Mouse (Mus musculus) left cerebral cortex, postnatal 14 days (tissue): ENCODE measurements around the gene Adgrl2. TPM values are rescaled to one million over a fixed set of nuclear protein-coding genes. Genes with fewer than 3 reads are reported as not detected.

Experiments used
- DNase-seq, 2 experiments: peaks; one replicate each; pipeline ENCODE4 v3.0.0; 2021 to 2022; ENCODE audit warnings: low spot score in 2 of 2, mixed read lengths in 1 of 2
- intact Hi-C: fragments of 180-260 bp; cut with DNase I; formaldehyde crosslinking; loops from one replicate; pipeline ENCODE4 v1.15.1; 2025
- total RNA-seq, 2 experiments: library from RNA; stranded (reverse); gene quantifications; 2 replicates each; pipeline ENCODE4 v1.2.3; 2021

Adgrl2 gene
- total RNA-seq, 2 experiments from 2014 or later: 142 to 151 TPM

DNA sequence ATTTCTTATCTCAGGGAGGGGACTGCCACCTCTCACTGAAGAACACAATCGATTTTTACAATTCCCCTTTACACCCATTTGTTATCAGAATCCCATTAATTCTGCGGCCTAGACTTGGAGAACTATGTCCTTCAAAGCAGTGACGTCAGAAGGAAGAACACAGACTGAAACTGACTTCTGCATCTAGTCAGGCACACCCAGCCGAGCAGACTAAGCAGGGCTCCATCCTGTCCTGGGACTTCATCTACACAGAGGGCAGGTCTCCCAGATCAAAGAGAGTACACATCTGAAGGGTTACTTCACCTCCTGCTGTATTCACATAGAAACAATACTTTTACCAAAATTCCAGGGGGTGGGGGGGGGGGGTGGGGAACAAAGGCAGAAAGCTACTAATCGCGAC, 90.9 kb downstream of the Adgrl2 start:
- DNase-seq: no peak
- intact Hi-C loops: no loop called here

DNA sequence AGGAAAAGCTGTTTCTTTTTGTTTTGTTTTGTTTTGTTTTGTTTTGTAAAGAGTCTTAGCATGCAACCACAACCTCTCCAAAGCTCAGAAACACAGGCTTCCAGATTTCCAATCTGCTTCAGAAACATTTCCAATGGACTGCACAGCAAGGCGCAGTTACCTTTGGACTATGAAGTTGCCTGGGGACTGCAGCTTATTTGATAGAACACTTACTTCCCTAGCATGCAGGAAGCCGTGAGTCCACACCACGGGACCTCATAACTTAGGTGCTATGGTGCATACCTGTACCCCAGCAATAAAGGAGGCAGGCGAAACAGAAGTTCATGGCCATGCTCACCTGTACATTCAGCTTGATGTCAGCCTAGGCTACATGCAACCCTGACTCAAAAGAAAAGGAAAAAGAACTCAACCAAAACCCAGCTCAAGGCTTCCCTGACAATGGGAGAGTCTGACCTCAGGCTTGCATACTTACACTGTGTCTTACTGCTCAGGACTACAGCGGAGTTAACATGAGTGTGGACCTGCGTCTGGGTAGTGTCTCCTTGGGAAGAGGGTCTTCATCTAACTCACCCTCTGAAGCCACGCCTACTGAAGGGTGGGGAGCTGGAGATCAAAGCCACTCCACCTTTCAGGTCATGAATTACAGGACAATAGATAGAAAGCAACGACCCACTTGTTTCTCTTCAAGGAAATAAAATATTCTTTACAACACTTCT, 91.7 kb downstream of the Adgrl2 start:
- no peak for DNase-seq
- intact Hi-C loops: no loop called here

GRCm38 (mm10) chr3:148896281-148896680, 94.1 kb downstream of the Adgrl2 start:
- no peak for DNase-seq
- intact Hi-C loops: no loop called here

DNA sequence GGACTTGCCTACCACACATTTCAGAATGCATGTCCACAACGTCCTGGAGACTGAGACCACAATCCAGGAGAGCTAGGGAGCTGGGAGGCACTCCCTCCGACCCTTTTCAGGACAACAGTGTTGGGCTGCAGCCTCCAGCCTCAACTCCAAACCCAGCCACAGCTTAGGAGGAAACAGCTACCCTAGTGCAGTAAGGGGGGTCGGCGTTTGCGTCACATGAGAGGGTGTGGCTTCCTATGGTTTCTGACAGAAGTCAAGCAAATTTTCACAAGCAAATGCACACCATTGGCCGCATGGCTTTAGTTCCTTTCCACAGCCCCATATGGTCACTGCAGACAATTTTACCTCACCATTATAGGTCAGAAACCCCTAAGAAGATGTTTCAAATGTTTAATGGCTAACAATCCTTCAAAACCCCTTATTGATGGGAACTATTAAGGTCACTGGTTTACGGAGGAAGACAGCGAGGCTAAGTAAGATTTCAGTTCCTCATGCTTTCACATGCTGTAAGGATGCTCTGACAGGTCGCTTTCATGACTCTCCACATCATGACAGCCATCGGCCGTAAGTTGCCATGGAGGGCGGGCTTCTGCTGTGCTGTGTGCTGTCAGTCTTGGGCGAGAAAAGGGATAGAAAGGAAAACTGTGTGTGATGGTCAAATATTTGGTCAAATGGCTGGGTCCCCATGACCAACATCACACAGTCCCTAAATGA, 94.8 kb downstream of the Adgrl2 start:
- no peak for DNase-seq
- intact Hi-C loops: no loop called here

DNA sequence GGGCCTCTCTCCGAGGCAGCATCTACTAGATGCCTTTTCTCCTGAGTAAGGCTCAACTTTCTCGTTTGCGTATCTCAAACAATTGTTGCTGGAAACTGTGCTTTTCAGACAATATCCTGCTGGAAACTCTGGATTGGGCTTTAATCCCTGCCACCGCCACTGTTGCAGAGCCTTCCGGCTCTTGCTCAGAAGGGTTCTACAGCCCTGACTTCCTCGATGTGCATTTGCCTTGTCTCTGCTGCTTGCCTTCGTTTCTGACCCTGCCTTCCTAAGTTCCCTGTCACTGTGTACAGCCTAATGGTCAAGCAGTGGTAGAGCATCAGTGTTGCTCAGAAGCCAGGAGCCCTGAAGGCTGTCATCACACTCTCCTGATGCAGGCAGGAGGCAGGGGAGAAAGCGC, 95.5 kb downstream of the Adgrl2 start:
- no peak for DNase-seq
- intact Hi-C loops: no loop called here

DNA sequence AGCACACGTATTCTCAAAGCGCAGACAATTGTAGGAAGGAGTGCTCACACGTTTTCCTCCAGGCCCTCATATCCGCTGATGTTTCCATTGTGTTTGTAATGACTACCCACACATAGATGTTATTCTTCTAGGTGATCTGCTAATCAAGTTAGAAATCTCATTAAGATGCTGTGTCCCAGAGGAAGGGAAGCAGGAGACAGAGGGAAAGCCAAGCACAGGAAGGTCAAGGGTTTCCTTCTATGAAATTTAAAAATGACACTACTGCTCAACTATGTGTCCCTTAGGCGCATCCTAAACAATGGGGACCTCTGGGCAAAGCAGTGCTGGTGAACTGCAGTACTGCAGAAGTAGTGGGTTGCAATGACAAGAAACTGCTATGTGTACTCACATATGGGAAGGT, 102.5 kb downstream of the Adgrl2 start:
- intact Hi-C loops: no loop called here
- no peak for DNase-seq

DNA sequence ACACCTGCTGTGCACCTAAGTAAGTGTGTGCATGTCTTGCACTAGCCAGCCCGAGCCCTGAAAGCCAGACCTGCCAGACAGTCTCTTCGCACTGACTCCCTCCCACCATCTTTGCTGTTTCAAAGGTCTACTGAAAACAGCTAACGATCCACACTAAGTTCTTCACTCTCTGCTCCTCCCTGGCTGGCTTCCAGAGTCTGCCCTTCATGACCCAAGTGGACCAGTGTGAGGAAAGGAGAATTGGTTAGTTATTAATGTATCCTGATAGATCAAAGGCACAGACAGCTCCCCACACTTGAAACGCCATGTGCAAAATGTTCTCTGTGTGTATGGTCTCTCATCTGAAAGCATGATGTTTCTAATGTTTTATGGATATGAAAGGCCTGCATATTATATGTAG, 103.4 kb downstream of the Adgrl2 start:
- no peak for DNase-seq
- intact Hi-C loops: no loop called here

GRCm38 (mm10) chr3:148885980-148886668, 104.2 kb downstream of the Adgrl2 start:
- intact Hi-C loops: no loop called here
- DNase-seq: no peak

- no peak for DNase-seq
- intact Hi-C loops: no loop called here
These were observed 105.2 kb downstream of the Adgrl2 start for GRCm38 (mm10) chr3:148885184-148885583.

DNA sequence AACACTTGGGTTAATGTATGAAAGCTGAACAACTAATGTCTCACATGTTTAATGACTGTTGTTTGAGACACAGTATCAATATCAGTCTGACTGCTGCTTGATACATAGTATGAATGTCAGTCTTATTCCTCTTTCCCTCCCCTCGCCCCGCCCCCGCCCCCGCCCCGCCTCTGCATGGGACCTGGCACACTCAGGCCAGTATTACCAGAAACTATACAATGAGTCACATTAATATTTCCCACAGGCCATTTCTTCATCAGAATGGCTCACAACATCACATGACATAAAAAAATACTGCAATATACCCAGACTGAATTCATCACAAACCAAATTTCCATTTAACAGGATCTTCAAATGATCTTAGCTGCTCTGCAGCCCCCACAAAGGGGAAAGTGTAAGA, 108.9 kb downstream of the Adgrl2 start:
- DNase-seq: no peak
- intact Hi-C loops: no loop called here

GRCm38 (mm10) chr3:148872563-148872962, 117.8 kb downstream of the Adgrl2 start:
- intact Hi-C loops: no loop called here
- no peak for DNase-seq

DNA sequence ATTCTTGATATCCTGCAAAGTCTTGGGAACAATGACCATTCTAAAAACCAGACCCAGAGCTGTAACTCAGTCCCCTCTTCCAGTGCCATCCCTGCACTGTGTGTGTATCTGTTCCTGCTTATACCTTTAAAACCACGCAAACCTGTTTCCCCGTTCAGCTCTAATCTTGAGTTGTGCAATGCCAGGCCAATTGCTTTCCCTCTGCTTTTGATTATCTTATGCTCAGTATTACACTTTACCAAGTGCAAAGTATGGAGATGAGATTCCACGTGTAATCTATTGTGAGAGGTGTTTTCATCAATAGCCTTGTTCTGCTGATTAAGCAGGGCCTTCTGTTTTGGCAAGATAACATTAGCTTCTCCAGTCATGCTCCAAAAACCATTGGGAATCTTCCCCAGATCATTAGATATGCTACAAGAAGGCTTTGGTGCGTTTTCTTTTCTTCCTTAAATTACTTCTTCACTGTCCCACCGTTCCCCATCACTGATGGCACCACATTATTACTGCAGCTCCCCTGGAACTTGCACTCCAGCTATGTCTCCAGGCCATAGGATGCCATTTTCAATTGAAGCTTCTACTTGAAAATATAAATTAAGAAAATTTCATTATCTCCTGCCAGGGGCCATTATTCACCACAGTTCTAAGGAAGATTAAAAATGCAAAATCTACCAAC, 118.4 kb downstream of the Adgrl2 start:
- intact Hi-C loops: no loop called here
- no peak for DNase-seq

DNA sequence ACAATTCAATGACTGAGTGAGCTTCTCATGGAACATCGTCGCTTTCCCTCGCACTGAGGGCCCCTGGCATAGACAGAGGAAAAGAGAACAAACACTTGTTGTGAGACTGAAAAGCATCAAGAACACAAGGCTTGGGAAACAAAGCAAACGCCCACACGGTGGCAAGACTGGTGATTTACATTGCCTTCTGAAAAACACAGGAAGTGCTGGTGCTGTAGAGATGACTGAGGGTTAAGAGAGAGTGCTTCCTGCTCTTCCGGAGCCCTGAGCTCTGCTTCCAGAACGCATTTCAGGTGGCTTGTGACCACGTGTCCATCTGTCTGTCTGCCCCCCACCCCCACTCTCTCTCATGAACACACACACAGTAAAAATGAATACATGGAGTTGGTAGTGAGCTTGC, 122.7 kb downstream of the Adgrl2 start:
- DNase-seq: no peak
- intact Hi-C loops: loop anchor here (5.0 kb wide), 1 partner anchor 120 kb away; no protein-coding TSS in a partner anchor

GRCm38 (mm10) chr3:148866633-148867032, 123.7 kb downstream of the Adgrl2 start:
- intact Hi-C loops: loop anchor here (5.0 kb wide), 1 partner anchor 121 kb away; no protein-coding TSS in a partner anchor
- DNase-seq: no peak

DNA sequence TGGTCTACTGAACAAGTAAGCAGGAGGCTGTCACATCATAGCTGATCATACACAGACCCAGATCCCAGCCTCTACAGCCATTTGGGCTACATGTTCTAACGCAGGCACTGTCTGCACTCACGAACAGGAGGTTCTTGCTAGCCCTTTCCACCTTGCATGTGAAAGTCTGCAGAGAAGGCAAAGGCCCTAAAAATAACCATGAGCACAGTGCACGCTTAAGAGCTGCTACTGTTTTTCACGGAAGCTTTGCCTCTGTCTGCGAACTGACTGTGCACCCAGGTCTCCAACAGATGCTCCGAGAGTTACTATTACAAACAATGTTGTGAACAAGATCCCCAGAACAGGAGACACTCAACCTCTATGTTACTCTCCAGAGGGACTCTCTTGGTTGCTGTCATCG, 124.3 kb downstream of the Adgrl2 start:
- no peak for DNase-seq
- intact Hi-C loops: loop anchor here (5.0 kb wide), 1 partner anchor 121 kb away; no protein-coding TSS in a partner anchor

GRCm38 (mm10) chr3:148865234-148865633, 125.1 kb downstream of the Adgrl2 start:
- intact Hi-C loops: loop anchor here (5.0 kb wide), 1 partner anchor 122 kb away; no protein-coding TSS in a partner anchor

DNA sequence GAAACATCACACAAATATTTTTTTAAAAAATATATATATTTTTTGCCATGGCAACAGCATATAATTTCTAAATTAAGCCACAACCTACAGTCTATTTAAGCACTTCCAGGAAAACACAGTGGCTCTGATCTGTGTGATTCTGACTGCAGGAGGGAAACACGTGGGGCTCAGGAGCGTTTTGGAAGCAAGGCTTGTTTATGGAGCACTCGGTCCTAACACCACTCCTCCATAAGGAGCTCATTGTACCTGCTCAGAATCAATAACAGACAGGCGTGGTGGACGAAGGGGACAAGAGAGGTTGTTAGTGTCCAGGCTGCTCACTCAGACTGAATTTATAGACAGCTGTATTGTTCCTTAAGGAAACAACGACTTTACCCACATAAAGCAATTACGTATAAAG, 128.5 kb downstream of the Adgrl2 start:
- intact Hi-C loops: no loop called here
- peak in 1 of 2 experiments; percentile 42 for DNase-seq

More at GRCm38 (mm10) chr3:148865234-148865633, 125.1 kb downstream of the Adgrl2 start:
- DNase-seq: no peak

- DNase-seq: no peak
- intact Hi-C loops: no loop called here
These were observed 135.9 kb downstream of the Adgrl2 start for GRCm38 (mm10) chr3:148854306-148854910.

- DNase-seq: no peak
- intact Hi-C loops: no loop called here
These were observed 137.0 kb downstream of the Adgrl2 start for GRCm38 (mm10) chr3:148853372-148853771.
